Mouse (Mus musculus): ENCODE data around the gene Rph3al. TPM values are rescaled to one million over a fixed set of nuclear protein-coding genes. Genes with fewer than 3 reads are reported as not detected.

Rph3al gene
- polyA plus RNA-seq, 1 experiment from 2014 or later: 6.2 TPM

DNA sequence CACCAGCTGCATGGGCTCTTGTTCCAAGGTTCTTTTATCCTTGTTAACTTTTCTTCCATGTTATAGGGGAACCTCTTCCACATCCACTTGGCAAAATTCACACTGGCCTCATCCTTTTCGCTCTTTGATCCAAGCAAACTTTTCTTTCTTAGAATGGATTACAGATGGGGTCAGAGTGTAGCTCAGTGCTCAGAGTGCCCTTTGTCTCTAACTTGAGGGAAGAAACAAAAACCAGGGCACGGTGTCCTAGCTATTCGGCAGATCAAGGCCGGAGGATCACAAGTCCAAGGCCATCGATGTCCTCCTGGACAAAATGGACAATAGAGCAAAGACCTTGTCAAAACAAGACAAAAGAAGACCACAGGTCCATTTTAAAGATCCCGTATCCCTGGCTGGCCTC, 30.5 kb upstream of the Rph3al start:
- no peak for ATAC-seq (ENCODE audit: insufficient number of reproducible peaks, low FRiP score)
- Histone ChIP-seq H3K27me3 (replicated peaks) (peaks cover 33% of the 10 kb centered on the region), H3K4me1 (replicated peaks) (peaks cover 35% of the 10 kb centered on the region), H3K9ac (no peak overlapping the region), H3K9me3 (replicated peaks) (no peaks in the 10 kb centered on the region), H3K27ac (ENCODE audit: poor library complexity, severe bottlenecking) (no peak overlapping the region), H3K4me2 (no peak overlapping the region), H3K36me3 (no peaks in the 10 kb centered on the region), H3K4me3 (no peak overlapping the region)
- WGBS: 89% methylated on average over 6 of the region's 6 CpGs

DNA sequence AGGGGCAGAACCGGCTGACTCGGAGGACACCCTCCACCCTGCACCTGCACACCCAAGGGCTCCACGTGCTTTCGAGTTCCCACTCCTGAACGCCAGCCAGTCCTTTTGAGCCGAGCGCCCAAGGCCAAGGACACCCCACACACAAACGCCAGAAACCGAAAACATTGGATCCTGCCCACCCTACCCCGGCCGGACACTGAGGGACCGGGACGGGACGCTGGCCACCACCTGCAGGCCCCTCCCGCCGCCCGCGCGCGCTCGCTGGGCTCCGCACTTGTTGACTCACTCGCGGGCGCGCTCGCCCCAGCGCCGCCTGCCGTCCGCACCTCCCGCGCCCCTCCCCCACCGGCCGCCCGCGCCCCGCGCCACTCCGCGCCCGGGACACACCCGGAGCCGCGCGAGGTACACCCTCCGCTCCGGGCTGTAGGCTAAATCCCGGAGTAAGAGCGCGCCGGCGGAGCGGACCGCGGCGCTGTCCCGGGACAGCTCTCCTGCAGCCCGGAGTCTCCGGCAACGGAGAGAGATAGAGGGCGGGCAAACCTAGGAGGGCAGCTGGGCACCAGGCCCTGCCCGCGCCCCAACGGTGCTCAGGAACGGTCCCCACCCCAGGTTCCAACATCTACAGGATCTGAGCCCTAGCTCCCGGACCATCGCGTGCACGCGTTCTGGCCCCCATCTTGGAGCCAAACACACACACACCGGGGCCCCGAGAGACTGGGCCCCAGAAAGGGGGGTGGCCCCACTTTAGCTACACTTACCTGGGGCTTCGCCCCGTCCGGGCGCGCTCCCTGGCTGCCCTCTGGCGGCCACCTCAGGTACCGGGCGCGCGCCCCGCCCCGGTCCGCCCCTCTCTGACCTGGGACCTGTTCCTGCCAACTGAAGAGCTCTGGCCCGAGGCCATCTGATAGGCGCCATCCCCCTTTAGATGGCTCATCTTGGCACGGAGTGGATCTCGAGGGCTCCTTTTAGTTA, 28.5 kb upstream of the Rph3al start:
- peak overlapping the region; percentile 93 for H3K4me2 ChIP-seq
- WGBS: under 1% methylated on average over 84 of the region's 90 CpGs
- ATAC-seq (ENCODE audit: insufficient number of reproducible peaks, low FRiP score): peak; percentile 80
- peaks cover 33% of the 10 kb centered on the region for H3K27me3 ChIP-seq (replicated peaks)
- no peaks in the 10 kb centered on the region for H3K36me3 ChIP-seq
- H3K9me3 ChIP-seq (replicated peaks): no peaks in the 10 kb centered on the region
- peak overlapping the region; percentile 73 for H3K9ac ChIP-seq
- H3K27ac ChIP-seq (ENCODE audit: poor library complexity, severe bottlenecking): no peak overlapping the region
- H3K4me1 ChIP-seq (replicated peaks): peaks cover 33% of the 10 kb centered on the region
- peak overlapping the region; percentile 67 for H3K4me3 ChIP-seq

DNA sequence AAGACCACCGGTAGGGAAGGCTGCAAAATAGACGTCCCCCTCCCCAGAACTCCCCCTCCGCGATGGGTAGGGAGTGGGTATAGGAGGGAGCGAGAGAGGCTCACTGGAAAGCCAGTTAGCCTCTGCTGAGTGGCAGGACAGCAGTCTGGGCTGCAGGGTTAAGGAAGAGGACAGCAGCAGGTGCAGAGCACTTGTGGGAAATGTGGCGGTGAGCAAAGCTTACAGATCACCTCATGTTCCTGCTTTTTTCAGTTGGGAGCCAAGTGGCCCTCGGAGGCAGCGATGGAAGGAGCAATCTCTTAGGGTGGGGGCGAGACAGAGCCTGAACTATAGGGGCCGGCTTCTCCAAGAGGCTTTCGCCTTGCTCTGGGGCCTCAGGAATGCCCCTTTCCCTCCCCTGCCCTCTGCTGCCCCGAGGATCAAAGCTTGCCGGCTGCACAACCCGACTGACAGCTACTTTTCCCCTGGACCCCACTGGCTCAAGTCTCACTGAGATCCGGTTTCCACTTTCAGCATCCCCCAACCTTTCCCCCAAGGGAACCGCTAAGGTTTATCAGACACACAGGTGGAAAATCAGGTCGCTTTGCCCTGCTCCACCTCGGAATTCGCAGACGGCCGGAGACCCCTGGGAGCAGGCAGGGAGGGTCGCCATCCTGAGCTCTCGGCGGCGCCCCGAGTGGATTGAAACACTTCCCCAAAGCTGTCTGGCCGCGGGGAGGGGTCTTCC, 27.6 kb upstream of the Rph3al start:
- Histone ChIP-seq H3K9ac (peak overlapping the region; percentile 73), H3K27me3 (replicated peaks) (peaks cover 33% of the 10 kb centered on the region), H3K4me2 (peak overlapping the region; percentile 93), H3K36me3 (no peaks in the 10 kb centered on the region), H3K4me1 (replicated peaks) (peaks cover 33% of the 10 kb centered on the region), H3K27ac (ENCODE audit: poor library complexity, severe bottlenecking) (no peak overlapping the region), H3K9me3 (replicated peaks) (no peaks in the 10 kb centered on the region), H3K4me3 (peak overlapping the region; percentile 67)
- WGBS: 11% methylated on average over 28 of the region's 28 CpGs
- peak; percentile 22; the same call in 1 of the 2 replicates for ATAC-seq (ENCODE audit: insufficient number of reproducible peaks, low FRiP score)

DNA sequence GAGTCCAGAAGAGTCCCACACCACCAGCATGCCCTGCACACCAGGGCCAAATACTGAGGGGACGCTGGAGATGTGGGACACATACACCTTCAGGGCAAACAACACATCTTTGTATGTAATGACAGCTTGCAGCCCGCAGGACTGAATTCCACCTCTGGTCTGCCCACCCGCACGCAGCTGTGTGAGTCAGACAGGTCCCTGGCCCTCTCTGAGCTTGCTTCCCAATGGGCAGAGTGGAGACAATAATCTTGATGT, 26.2 kb upstream of the Rph3al start:
- Histone ChIP-seq H3K4me3 (no peak overlapping the region), H3K9ac (no peak overlapping the region), H3K27me3 (replicated peaks) (peaks cover 31% of the 10 kb centered on the region), H3K4me1 (replicated peaks) (peaks cover 33% of the 10 kb centered on the region), H3K36me3 (no peaks in the 10 kb centered on the region), H3K4me2 (no peak overlapping the region), H3K27ac (ENCODE audit: poor library complexity, severe bottlenecking) (no peak overlapping the region), H3K9me3 (replicated peaks) (no peaks in the 10 kb centered on the region)
- WGBS: 57% methylated on average over 4 of the region's 4 CpGs
- ATAC-seq (ENCODE audit: insufficient number of reproducible peaks, low FRiP score): no peak

DNA sequence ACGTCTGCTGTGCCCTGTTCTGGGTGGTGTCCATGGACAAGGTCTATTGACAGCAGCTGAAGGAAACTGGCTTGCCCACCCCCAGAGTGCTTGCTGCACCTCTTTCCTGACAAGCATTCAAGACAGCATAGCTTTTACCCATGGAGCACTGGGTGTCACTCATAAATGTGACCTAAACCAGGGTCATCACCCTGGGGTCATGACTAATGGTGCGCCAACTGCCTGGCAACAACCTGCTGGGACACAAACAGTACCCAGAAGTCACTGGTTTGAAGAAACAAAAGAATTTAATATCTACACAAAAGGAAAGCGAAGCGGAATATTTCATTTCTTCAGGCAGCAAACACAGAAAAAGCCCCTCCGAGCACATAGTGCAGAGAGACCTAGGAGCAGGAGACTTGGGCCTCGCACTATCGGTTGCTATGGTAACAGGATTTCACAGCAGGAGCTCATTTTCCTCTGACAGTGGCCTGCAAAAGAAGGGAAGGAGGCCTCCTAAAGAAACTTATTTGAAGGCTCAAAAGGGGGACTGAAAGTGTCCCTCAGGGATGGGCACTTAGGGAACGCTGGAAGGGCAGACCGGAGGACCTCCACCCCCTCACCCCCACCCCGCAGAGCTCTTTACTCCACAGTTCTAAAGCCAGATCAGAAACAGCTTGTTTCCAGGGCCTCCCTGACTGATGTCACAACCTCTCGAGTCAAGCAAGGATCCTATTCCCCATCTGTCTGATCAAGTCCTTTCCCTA, 25.7 kb upstream of the Rph3al start:
- peaks cover 33% of the 10 kb centered on the region for H3K4me1 ChIP-seq (replicated peaks)
- H3K36me3 ChIP-seq: no peaks in the 10 kb centered on the region
- peaks cover 26% of the 10 kb centered on the region for H3K27me3 ChIP-seq (replicated peaks)
- no peak overlapping the region for H3K4me2 ChIP-seq
- no peak overlapping the region for H3K9ac ChIP-seq
- no peak overlapping the region for H3K27ac ChIP-seq (ENCODE audit: poor library complexity, severe bottlenecking)
- no peak for ATAC-seq (ENCODE audit: insufficient number of reproducible peaks, low FRiP score)
- no peak overlapping the region for H3K4me3 ChIP-seq
- no peaks in the 10 kb centered on the region for H3K9me3 ChIP-seq (replicated peaks)
- WGBS: 34% methylated on average over 11 of the region's 11 CpGs

DNA sequence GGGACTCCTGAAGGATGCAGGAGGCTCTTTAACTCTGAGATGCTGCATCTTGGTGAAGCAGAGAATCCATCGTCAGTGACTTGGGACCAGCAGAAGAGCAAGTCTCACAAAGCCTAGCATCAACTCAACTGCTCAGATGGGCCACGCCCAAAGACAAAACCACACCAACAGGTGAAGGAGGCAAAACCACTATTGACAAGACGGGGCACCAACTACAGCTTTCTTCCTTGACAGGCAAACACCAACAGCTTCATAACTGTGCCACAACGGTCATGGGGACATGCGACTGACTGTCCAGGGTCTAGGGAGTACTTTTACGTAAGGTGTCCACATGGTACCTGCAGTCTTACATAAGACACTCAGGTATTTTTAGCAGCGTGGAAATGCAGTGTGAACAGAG, 23.6 kb upstream of the Rph3al start:
- H3K4me3 ChIP-seq: no peak overlapping the region
- 66% methylated on average over 7 of the region's 7 CpGs for WGBS
- peaks cover 28% of the 10 kb centered on the region for H3K4me1 ChIP-seq (replicated peaks)
- ATAC-seq (ENCODE audit: insufficient number of reproducible peaks, low FRiP score): no peak
- no peak overlapping the region for H3K9ac ChIP-seq
- H3K36me3 ChIP-seq: no peaks in the 10 kb centered on the region
- peaks cover 15% of the 10 kb centered on the region for H3K27me3 ChIP-seq (replicated peaks)
- no peak overlapping the region for H3K27ac ChIP-seq (ENCODE audit: poor library complexity, severe bottlenecking)
- no peaks in the 10 kb centered on the region for H3K9me3 ChIP-seq (replicated peaks)
- no peak overlapping the region for H3K4me2 ChIP-seq

DNA sequence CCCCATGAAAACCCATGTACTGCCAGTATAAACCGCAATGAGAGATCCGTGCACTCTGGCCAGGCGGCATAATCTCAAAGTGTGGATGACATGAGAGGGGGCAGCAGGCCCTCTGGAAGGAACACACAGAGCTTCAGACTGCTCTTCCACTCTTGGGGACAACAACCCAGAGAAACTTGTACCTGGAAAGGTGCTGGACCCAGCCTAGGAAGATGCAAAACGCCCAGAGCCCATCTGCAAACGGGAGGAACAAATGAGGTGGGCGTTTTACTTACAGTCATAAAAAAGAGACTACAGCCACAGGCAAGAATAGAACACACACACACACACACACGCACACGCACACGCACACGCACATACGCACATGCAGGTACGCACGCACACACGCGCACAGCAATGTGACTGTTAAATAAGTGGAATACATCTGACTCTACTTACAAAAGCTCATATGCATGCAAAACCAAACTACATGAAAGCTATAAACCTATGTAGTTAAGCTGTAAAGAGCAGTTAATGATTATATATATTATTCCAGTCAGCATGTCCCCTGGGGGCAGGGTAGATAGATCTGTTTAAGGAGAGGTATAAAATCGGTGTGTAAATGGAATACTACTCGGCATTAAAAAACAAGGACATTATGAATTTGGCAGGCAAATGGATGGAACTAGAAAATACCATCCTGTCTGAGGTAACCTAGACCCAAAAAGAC, 19.0 kb upstream of the Rph3al start:
- WGBS: 88% methylated on average over 17 of the region's 17 CpGs
- Histone ChIP-seq H3K27ac (ENCODE audit: poor library complexity, severe bottlenecking) (no peak overlapping the region), H3K36me3 (no peaks in the 10 kb centered on the region), H3K4me2 (no peak overlapping the region), H3K9ac (no peak overlapping the region), H3K4me1 (replicated peaks) (0 out of 2 replicates have a peak, but pooled peaks cover 4% of the 10 kb centered on the region), H3K4me3 (no peak overlapping the region), H3K9me3 (replicated peaks) (no peaks in the 10 kb centered on the region), H3K27me3 (replicated peaks) (no peaks in the 10 kb centered on the region)
- no peak for ATAC-seq (ENCODE audit: insufficient number of reproducible peaks, low FRiP score)

DNA sequence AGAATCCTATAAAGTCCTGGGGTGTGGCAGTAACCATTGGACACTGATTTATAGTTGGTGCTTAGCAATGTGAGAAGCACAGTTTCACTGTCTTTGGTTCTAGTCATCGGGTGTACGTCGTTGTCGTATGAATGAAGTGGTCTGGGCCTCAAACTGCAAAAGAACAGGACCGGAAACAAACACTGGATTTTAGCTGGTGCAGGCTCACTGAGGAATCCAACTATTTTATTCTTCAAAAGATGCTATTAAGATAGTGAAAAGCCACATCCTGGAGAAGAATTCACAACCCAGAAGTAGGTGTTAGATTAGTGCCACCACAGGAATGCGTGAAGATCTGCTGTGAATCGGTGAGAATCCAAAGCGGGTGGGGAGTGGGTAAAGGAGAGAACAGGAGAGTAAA, 18.4 kb upstream of the Rph3al start:
- Histone ChIP-seq H3K4me2 (no peak overlapping the region), H3K36me3 (no peaks in the 10 kb centered on the region), H3K27ac (ENCODE audit: poor library complexity, severe bottlenecking) (no peak overlapping the region), H3K4me1 (replicated peaks) (no peaks in the 10 kb centered on the region), H3K9me3 (replicated peaks) (no peaks in the 10 kb centered on the region), H3K9ac (no peak overlapping the region), H3K27me3 (replicated peaks) (no peaks in the 10 kb centered on the region), H3K4me3 (no peak overlapping the region)
- no peak for ATAC-seq (ENCODE audit: insufficient number of reproducible peaks, low FRiP score)
- WGBS: 64% methylated on average over 8 of the region's 8 CpGs

DNA sequence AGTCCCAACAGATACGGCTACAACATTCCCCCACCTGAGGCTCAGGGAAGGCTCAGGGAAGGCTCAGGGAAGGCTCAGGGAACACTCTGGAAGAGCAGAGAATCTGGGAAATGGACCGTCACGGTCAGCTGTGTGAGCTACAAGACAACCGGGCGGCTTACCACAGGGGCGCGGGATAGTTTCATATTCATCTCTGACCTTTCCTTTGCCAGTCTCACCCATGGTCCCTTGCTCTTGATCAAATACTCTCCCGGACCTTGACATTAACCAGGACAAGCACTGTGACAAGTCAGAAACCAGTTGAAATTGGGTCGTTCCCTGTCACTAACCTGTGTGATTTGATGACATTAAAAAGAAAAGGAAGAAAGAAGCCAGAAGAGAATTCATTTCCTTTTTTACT, 16.7 kb upstream of the Rph3al start:
- no peak overlapping the region for H3K4me2 ChIP-seq
- H3K27ac ChIP-seq (ENCODE audit: poor library complexity, severe bottlenecking): no peak overlapping the region
- H3K4me3 ChIP-seq: no peak overlapping the region
- no peak for ATAC-seq (ENCODE audit: insufficient number of reproducible peaks, low FRiP score)
- no peaks in the 10 kb centered on the region for H3K9me3 ChIP-seq (replicated peaks)
- H3K36me3 ChIP-seq: no peaks in the 10 kb centered on the region
- H3K27me3 ChIP-seq (replicated peaks): no peaks in the 10 kb centered on the region
- WGBS: 81% methylated on average over 9 of the region's 9 CpGs
- H3K4me1 ChIP-seq (replicated peaks): no peaks in the 10 kb centered on the region
- no peak overlapping the region for H3K9ac ChIP-seq

DNA sequence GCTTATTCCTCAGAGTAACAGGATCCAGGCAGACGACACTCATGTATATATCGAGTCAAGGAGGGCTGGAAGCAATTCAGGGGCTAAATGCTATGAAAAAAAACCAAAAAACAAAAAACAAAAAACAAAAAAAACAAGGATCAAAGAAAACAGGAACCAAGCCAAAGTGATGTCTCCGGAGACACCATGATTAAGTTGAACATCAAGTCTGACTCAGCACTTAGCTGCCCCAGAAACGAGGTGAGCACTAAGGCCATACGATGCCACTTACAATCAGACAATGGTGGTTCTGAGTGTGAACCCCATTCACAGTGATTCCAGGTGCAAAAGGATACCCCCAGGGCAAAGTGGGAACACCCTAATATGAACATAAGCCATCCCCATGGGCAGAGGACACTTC, 13.7 kb upstream of the Rph3al start:
- Histone ChIP-seq H3K27me3 (replicated peaks) (no peaks in the 10 kb centered on the region), H3K4me3 (no peak overlapping the region), H3K27ac (ENCODE audit: poor library complexity, severe bottlenecking) (no peak overlapping the region), H3K9ac (no peak overlapping the region), H3K9me3 (replicated peaks) (no peaks in the 10 kb centered on the region), H3K36me3 (no peaks in the 10 kb centered on the region), H3K4me2 (no peak overlapping the region), H3K4me1 (replicated peaks) (peaks cover 16% of the 10 kb centered on the region)
- no peak for ATAC-seq (ENCODE audit: insufficient number of reproducible peaks, low FRiP score)
- WGBS: 74% methylated on average over 5 of the region's 5 CpGs
